In genomic region chr4:132178630-132179059, GRCm38 (mm10) we compare ENCODE assay signal across 8 mouse cellular contexts. TPM values are rescaled to one million over a fixed set of nuclear protein-coding genes. Genes with fewer than 3 reads are reported as not detected.
A peak's percentile ranks its signal among the peaks of the same experiment; 100 is the strongest.
DNase-seq lines count a peak whose midpoint lies in the region; ATAC-seq and TF ChIP-seq lines count a peak whose summit lies in the region.

No protein-coding gene starts in this region.

- H3K9ac ChIP-seq in liver, embryonic 11.5 days (ENCODE audit: low read depth, low read length), result no peak overlapping the region

- no peak for TF ChIP-seq POLR2A in kidney, adult 2 months (IDR thresholded peaks at IDR 0.05; ENCODE audit: low read depth, low read length)

- no peaks in the 10 kb centered on the region for H3K9me3 ChIP-seq in liver, embryonic 11.5 days (ENCODE audit: control insufficient read depth, low read length)

- ATAC-seq in liver, embryonic 11.5 days (replicated peaks; ENCODE audit: low FRiP score), result peak; percentile 60; the same call in 1 of the 2 replicates

- H3K27me3 ChIP-seq in kidney, adult 2 months (replicated peaks; ENCODE audit: control insufficient read depth, insufficient read depth, low read length), result no peaks in the 10 kb centered on the region
- H3K27me3 ChIP-seq in liver, embryonic 11.5 days (replicated peaks; ENCODE audit: control insufficient read depth, insufficient read depth, low read length), result no peaks in the 10 kb centered on the region

- H3K4me1 ChIP-seq in kidney, adult 2 months (ENCODE audit: control insufficient read depth, insufficient read depth, low read length), result peaks cover 8% of the 10 kb centered on the region; the same call in 1 of the 2 replicates
- no peaks in the 10 kb centered on the region for H3K4me1 ChIP-seq in liver, embryonic 11.5 days (replicated peaks; ENCODE audit: control insufficient read depth, insufficient read depth, low read length)

- no peak overlapping the region for H3K4me3 ChIP-seq in kidney, adult 2 months (ENCODE audit: insufficient read depth, low read depth, low read length)
- H3K4me3 ChIP-seq in liver, embryonic 11.5 days (ENCODE audit: low read depth, low read length), result no peak overlapping the region

- peak; percentile 76 for TF ChIP-seq CTCF in kidney, adult 2 months (conservative IDR thresholded peaks at IDR 0.05; ENCODE audit: insufficient read depth, insufficient read length, low read depth, low read length)

- no peak overlapping the region for H3K4me2 ChIP-seq in liver, embryonic 11.5 days

- H3K27ac ChIP-seq in kidney, adult 2 months (ENCODE audit: insufficient read depth, low read depth, low read length), result no peak overlapping the region
- H3K27ac ChIP-seq in liver, embryonic 11.5 days (ENCODE audit: low read depth, low read length), result no peak overlapping the region

- no peaks in the 10 kb centered on the region; the same call in 1 of the 2 replicates for H3K36me3 ChIP-seq in kidney, adult 2 months (ENCODE audit: control insufficient read depth, insufficient read depth, low read length)
- peaks cover 9% of the 10 kb centered on the region; the same call in 1 of the 2 replicates for H3K36me3 ChIP-seq in liver, embryonic 11.5 days (ENCODE audit: control insufficient read depth, insufficient read depth, low read length)

- WGBS in kidney, adult 2 months, result 5% methylated on average over 10 of the region's 10 CpGs
- WGBS in liver, embryonic 11.5 days, result 8% methylated on average over 10 of the region's 10 CpGs

- DNase-seq in urinary bladder, postnatal 25 days (ENCODE audit: low spot score), result peak; percentile 57
- DNase-seq in urinary bladder, postnatal 4 days (ENCODE audit: low spot score in 2 of 2), result no peak
- DNase-seq in cerebellum, adult 9-11 months, result peak; percentile 40
- peak; percentile 61 to 80 for DNase-seq in frontal cortex, postnatal 36 days (ENCODE audit: low spot score in 2 of 2)
- peak; percentile 66 for DNase-seq in kidney, adult 2 months
- DNase-seq in liver, embryonic 11.5 days (ENCODE audit: low spot score), result peak; percentile 53
- DNase-seq in natural killer cell, adult 2 months (ENCODE audit: low spot score in 2 of 2), result peak; percentile 51 to 65
- DNase-seq in testis, postnatal 14 days (ENCODE audit: low spot score), result peak; percentile 36

RNA-seq across cellular contexts. Expression of gene Ythdf2, which starts 33.5 kb away (rescaled TPM):
- 14.5 and 15.3 TPM in 2 replicates for polyA plus RNA-seq in kidney, adult 2 months (2012; rRNA removed)
- 82.6 and 87.3 TPM in 2 replicates for polyA plus RNA-seq in liver, embryonic 11.5 days (2014; fragmentation: Nextera tagmentation; extraction: Ambion mirVana)

RNA-seq across cellular contexts. Expression of gene Oprd1, which starts 34.4 kb away (rescaled TPM):
- 0.01 and 0.19 TPM in 2 replicates for polyA plus RNA-seq in kidney, adult 2 months (2012; rRNA removed)
- 0.45 and 0.56 TPM in 2 replicates for polyA plus RNA-seq in liver, embryonic 11.5 days (2014; fragmentation: Nextera tagmentation; extraction: Ambion mirVana)

Comparison
In these comparisons a context has a peak if more than half of its experiments do, and no peak if none do; other contexts are left out.
1. DNase-seq: peak in urinary bladder, postnatal 25 days (single experiment), cerebellum, adult 9-11 months (single experiment), frontal cortex, postnatal 36 days (2 of 2), kidney, adult 2 months (single experiment), liver, embryonic 11.5 days (single experiment), natural killer cell, adult 2 months (2 of 2) and testis, postnatal 14 days (single experiment); none in urinary bladder, postnatal 4 days (0 of 2).